Comparison of ENCODE assay signal across 15 mouse cellular contexts in the genomic region with DNA sequence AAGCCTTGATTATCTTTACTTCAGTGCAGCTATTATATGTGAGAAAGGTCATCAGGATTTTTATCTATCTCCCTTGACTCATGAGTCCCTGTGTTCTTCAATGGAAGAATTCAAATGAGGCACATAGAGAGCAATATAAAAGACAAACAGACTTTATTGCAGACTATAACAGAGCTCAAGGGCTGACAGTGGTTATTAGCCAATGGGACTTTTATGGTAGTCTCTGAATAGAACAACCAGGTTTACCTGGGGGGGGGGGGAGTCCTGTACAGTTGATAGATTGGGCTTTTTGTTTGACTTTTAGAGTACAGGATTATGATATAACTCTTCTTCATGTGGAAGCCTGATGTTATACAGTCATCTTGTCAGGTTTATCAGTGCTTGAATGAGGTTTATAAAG.
"Had no signal": no experiment of that assay in that cellular context is flagged by ENCODE, and none has a peak within 500 bp of the region (broad histone marks: within the 10 kb centered on the region; RNA-seq: fewer than 3 reads in every experiment).

No protein-coding gene starts in this region.

- H3K9ac ChIP-seq: neural tube, embryonic 15.5 days; stomach, embryonic 15.5 days had no signal

- H3K4me1 ChIP-seq: neural tube, embryonic 15.5 days; stomach, embryonic 15.5 days had no signal

- H3K4me2 ChIP-seq: neural tube, embryonic 15.5 days; stomach, embryonic 15.5 days had no signal

- H3K9me3 ChIP-seq: neural tube, embryonic 15.5 days; stomach, embryonic 15.5 days had no signal

- H3K27me3 ChIP-seq: neural tube, embryonic 15.5 days; stomach, embryonic 15.5 days had no signal

- H3K4me3 ChIP-seq: neural tube, embryonic 15.5 days; stomach, embryonic 15.5 days had no signal

- H3K36me3 ChIP-seq: neural tube, embryonic 15.5 days; stomach, embryonic 15.5 days had no signal

- H3K27ac ChIP-seq: neural tube, embryonic 15.5 days; stomach, embryonic 15.5 days; stomach, postnatal 0 days had no signal

- DNase-seq: retina, postnatal 1 day; right cerebral cortex, adult 18-20 months; right cerebral cortex, postnatal 14 days; right cerebral cortex, postnatal 25 days; right cerebral cortex, postnatal 4 days; spleen, adult 18-20 months; thymus, adult 18-20 months; thymus, adult 2 months; thymus, postnatal 14 days; thymus, postnatal 25 days; thymus, postnatal 36 days; thymus, postnatal 4 days had no signal
